Mouse (Mus musculus) stomach, postnatal 0 days (tissue): ENCODE data around the gene Tpd52l1.

Source experiments
- CTCF ChIP-seq: IDR thresholded peaks from 2 replicates; pipeline ENCODE4 v1.5.1; 2016; ENCODE audit warnings: antibody characterized with exemption, low read depth, mild to moderate bottlenecking, moderate library complexity
- EP300 ChIP-seq: optimal IDR thresholded peaks from 2 replicates; pipeline ENCODE3; 2016; ENCODE audit warnings: antibody characterized with exemption

DNA sequence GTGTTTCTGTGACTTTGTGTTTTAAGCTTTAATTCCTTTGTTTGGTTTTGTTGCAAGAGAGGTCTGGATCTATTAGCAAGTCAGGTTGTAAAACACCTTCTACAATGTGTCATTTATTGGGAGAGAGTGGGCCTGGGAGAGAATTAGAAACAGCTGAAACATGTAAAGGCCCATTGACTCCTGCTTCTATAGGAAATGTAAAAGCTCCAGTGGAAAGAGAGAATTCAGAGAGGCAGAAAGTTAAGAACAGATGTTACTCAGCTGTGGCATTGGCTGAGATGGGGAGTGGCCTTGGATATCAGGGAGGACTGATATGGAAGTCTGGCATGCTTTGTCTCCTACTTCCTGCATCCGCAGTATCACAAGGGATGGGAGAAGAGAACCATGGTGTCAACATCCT lies 145.5 kb downstream of the Tpd52l1 start:
- TF ChIP-seq CTCF (no peak), EP300 (no peak)
